Mouse (Mus musculus) midbrain, postnatal 0 days (tissue): ENCODE data around the gene Mars2. TPM values are rescaled to one million over a fixed set of nuclear protein-coding genes. Genes with fewer than 3 reads are reported as not detected.

ENCODE experiments used
- ATAC-seq: fragments of 200-750 bp; cut with Nextera tagmentation; 2 replicates; pipeline ENCODE4 v1.8.0; 2017; ENCODE audit warnings: moderate number of reproducible peaks, mild to moderate bottlenecking, moderate TSS enrichment, moderate library complexity; ENCODE audit not compliant: low FRiP score
- DNase-seq: peaks from one replicate; pipeline ENCODE4 v3.0.0-alpha.2; 2015; ENCODE audit warnings: low spot score
- H3K27ac ChIP-seq: fragments of 300-500 bp; sonication (generic); 2 replicates; pipeline ENCODE4 v1.5.1; 2014; ENCODE audit warnings: low read depth, mild to moderate bottlenecking, low read length, mixed read lengths
- H3K27me3 ChIP-seq: fragments of 300-500 bp; sonication (generic); 2 replicates; pipeline ENCODE4 v1.6.1; 2014; ENCODE audit warnings: low read length, control low read depth, mixed read lengths; ENCODE audit not compliant: insufficient read depth
- H3K36me3 ChIP-seq: fragments of 300-500 bp; sonication (generic); 2 replicates; pipeline ENCODE4 v1.6.1; 2014; ENCODE audit warnings: low read length, control low read depth, mixed read lengths; ENCODE audit not compliant: insufficient read depth
- H3K4me1 ChIP-seq: fragments of 300-500 bp; sonication (generic); 2 replicates; pipeline ENCODE4 v1.6.1; 2014; ENCODE audit warnings: mild to moderate bottlenecking, control low read depth, antibody characterized with exemption, low read length, mixed read lengths; ENCODE audit not compliant: insufficient read depth
- H3K4me2 ChIP-seq: fragments of 300-500 bp; sonication (generic); 2 replicates; pipeline ENCODE4 v1.6.1; 2014; ENCODE audit warnings: low read depth, mild to moderate bottlenecking, low read length, mixed read lengths; ENCODE audit not compliant: poor library complexity, severe bottlenecking
- H3K4me3 ChIP-seq: fragments of 300-500 bp; sonication (generic); 2 replicates; pipeline ENCODE4 v1.5.1; 2014; ENCODE audit warnings: low read depth, mild to moderate bottlenecking, low read length, moderate library complexity
- H3K9ac ChIP-seq: fragments of 300-500 bp; sonication (generic); replicated peaks from 2 replicates; pipeline ENCODE4 v1.6.1; 2014; ENCODE audit warnings: mild to moderate bottlenecking, low read length, moderate library complexity, mixed read lengths; ENCODE audit not compliant: poor library complexity, severe bottlenecking
- H3K9me3 ChIP-seq: fragments of 300-500 bp; sonication (generic); 2 replicates; pipeline ENCODE4 v1.6.1; 2016; ENCODE audit warnings: low read length, control low read depth
- CTCF ChIP-seq: IDR thresholded peaks from 2 replicates; pipeline ENCODE4 v1.5.1; 2016; ENCODE audit warnings: antibody characterized with exemption, mild to moderate bottlenecking
- WGBS: fragments of 180-500 bp; shearing (Covaris S2); extraction: QIAGEN DNeasy Blood & Tissue Kit; methylation state at CpG from one replicate; pipeline ENCODE4 v1.1.7; 2014; 5-methylcytosine and 5-hydroxymethylcytosine counted together
- polyA plus RNA-seq: library from polyadenylated mRNA; unstranded; fragments of >200 nt; fragmentation: Nextera tagmentation; extraction: Ambion mirVana; gene quantifications from 2 replicates; pipeline ENCODE4 v1.2.1, GENCODE M21; 2015
- total RNA-seq: library from RNA; depleted of rRNA; stranded (reverse); fragments of >200 nt; gene quantifications from 2 replicates; pipeline ENCODE4 v1.2.3, GENCODE M21; 2014

The Mars2 gene
- total and polyA plus RNA-seq, 2 experiments from 2014 or later: 2.5 to 11.6 TPM

- peak within 1 kb of the TSS; percentile 38 for H3K4me3 ChIP-seq
- H3K9me3 ChIP-seq: no peaks in the 10 kb centered on the region
- H3K27me3 ChIP-seq: no peaks in the 10 kb centered on the region
- no peaks in the 10 kb centered on the region for H3K36me3 ChIP-seq
- WGBS: 2% methylated on average over 26 of the region's 26 CpGs
- peak within 1 kb of the TSS; percentile 40 for H3K9ac ChIP-seq
- DNase-seq (peak; percentile 48), ATAC-seq (no peak)
- H3K4me2 ChIP-seq: peak within 1 kb of the TSS; percentile 59
- H3K4me1 ChIP-seq: no peaks in the 10 kb centered on the region
- TF ChIP-seq CTCF: no peak
- peak within 1 kb of the TSS; percentile 44 for H3K27ac ChIP-seq
Observed at GRCm38 (mm10) chr1:55226011-55226857, 10.7 kb upstream of the Mars2 start, which contains the start of gene Rftn2. Rftn2 (minus strand) TSS chr1:55226782.

- TF ChIP-seq CTCF: no peak
- 59% methylated on average over 1 of the region's 1 CpGs for WGBS
- ATAC-seq: no peak
- Histone ChIP-seq H3K9me3 (no peaks in the 10 kb centered on the region), H3K27ac (no peak overlapping the region), H3K4me2 (no peak overlapping the region), H3K27me3 (no peaks in the 10 kb centered on the region), H3K4me3 (no peak overlapping the region), H3K36me3 (no peaks in the 10 kb centered on the region), H3K4me1 (no peaks in the 10 kb centered on the region), H3K9ac (no peak overlapping the region)
- DNase-seq: no peak
Observed at GRCm38 (mm10) chr1:55227376-55227775, 9.6 kb upstream of the Mars2 start.

GRCm38 (mm10) chr1:55228256-55228884, 8.6 kb upstream of the Mars2 start:
- no peak for TF ChIP-seq CTCF
- no peaks in the 10 kb centered on the region for H3K27me3 ChIP-seq
- no peak overlapping the region for H3K27ac ChIP-seq
- H3K4me2 ChIP-seq: no peak overlapping the region
- H3K4me3 ChIP-seq: no peak overlapping the region
- no peaks in the 10 kb centered on the region for H3K36me3 ChIP-seq
- ATAC-seq (no peak), DNase-seq (no peak)
- no peaks in the 10 kb centered on the region for H3K4me1 ChIP-seq
- H3K9me3 ChIP-seq: no peaks in the 10 kb centered on the region
- H3K9ac ChIP-seq: no peak overlapping the region
- WGBS: 89% methylated on average over 8 of the region's 8 CpGs

- H3K4me1 ChIP-seq: peaks cover 10% of the 10 kb centered on the region
- DNase-seq (no peak), ATAC-seq (no peak)
- no peaks in the 10 kb centered on the region for H3K36me3 ChIP-seq
- no peaks in the 10 kb centered on the region for H3K9me3 ChIP-seq
- no peak overlapping the region for H3K9ac ChIP-seq
- no peak for TF ChIP-seq CTCF
- H3K27ac ChIP-seq: no peak overlapping the region
- no peak overlapping the region for H3K4me2 ChIP-seq
- no peak overlapping the region for H3K4me3 ChIP-seq
- H3K27me3 ChIP-seq: no peaks in the 10 kb centered on the region
- 57% methylated on average over 16 of the region's 16 CpGs for WGBS
Observed at GRCm38 (mm10) chr1:55234910-55235520, 2.0 kb upstream of the Mars2 start.

- Histone ChIP-seq H3K4me3 (peak overlapping the region; percentile 58), H3K4me2 (peak overlapping the region; percentile 96), H3K9ac (0 out of 2 replicates have a peak overlapping the region, but pooled peaks have one; percentile 48), H3K27me3 (no peaks in the 10 kb centered on the region), H3K4me1 (peaks cover 19% of the 10 kb centered on the region), H3K9me3 (no peaks in the 10 kb centered on the region), H3K27ac (no peak overlapping the region), H3K36me3 (no peaks in the 10 kb centered on the region)
- 32% methylated on average over 5 of the region's 5 CpGs for WGBS
- DNase-seq (no peak), ATAC-seq (no peak)
- TF ChIP-seq CTCF: no peak
Observed at GRCm38 (mm10) chr1:55236487-55236886, 490 bp upstream of the Mars2 start.
